Mouse (Mus musculus) bone marrow, adult 2 months (tissue): ENCODE results near the gene Nyap2. TPM values are rescaled to one million over a fixed set of nuclear protein-coding genes. Genes with fewer than 3 reads are reported as not detected.

ENCODE experiments used
- H3K27ac ChIP-seq: fragments of 200-500 bp; 2 replicates; pipeline ENCODE4 v1.5.1; 2012; ENCODE audit warnings: low read depth, mild to moderate bottlenecking, control low read depth, inconsistent platforms, low read length; ENCODE audit not compliant: control insufficient read depth, poor library complexity, insufficient read depth
- H3K4me1 ChIP-seq: fragments of 200-500 bp; 2 replicates; pipeline ENCODE4 v1.6.1; 2011; ENCODE audit warnings: low read length; ENCODE audit not compliant: control insufficient read depth, insufficient read depth
- H3K4me3 ChIP-seq: fragments of 200-500 bp; replicated peaks from 2 replicates; pipeline ENCODE3; 2011; ENCODE audit warnings: mild to moderate bottlenecking, low read depth, low read length, control low read depth; ENCODE audit not compliant: control insufficient read depth
- CTCF ChIP-seq: fragments of 200-500 bp; IDR thresholded peaks from 2 replicates; pipeline ENCODE4 v1.5.1; 2011; ENCODE audit warnings: low read length, control low read depth; ENCODE audit not compliant: control insufficient read depth, insufficient read depth
- POLR2A ChIP-seq: fragments of 200-500 bp; IDR thresholded peaks from 2 replicates; pipeline ENCODE4 v1.6.1; 2011; ENCODE audit warnings: low read depth, mild to moderate bottlenecking, control low read depth, low read length, borderline replicate concordance; ENCODE audit not compliant: control insufficient read depth
- WGBS: fragments of 180-500 bp; shearing (Covaris S2); methylation state at CpG from one replicate; pipeline ENCODE4 v1.1.7; 2018; 5-methylcytosine and 5-hydroxymethylcytosine counted together
- polyA plus RNA-seq: library from polyadenylated mRNA; stranded (reverse); fragments of >200 nt; gene quantifications from 2 replicates; pipeline ENCODE4 v1.2.4, GENCODE M21; 2011; ENCODE audit warnings: low replicate concordance; ENCODE audit not compliant: missing spikeins, insufficient read depth, insufficient read length

Nyap2 gene
- not detected in 2 replicates for polyA plus RNA-seq

DNA sequence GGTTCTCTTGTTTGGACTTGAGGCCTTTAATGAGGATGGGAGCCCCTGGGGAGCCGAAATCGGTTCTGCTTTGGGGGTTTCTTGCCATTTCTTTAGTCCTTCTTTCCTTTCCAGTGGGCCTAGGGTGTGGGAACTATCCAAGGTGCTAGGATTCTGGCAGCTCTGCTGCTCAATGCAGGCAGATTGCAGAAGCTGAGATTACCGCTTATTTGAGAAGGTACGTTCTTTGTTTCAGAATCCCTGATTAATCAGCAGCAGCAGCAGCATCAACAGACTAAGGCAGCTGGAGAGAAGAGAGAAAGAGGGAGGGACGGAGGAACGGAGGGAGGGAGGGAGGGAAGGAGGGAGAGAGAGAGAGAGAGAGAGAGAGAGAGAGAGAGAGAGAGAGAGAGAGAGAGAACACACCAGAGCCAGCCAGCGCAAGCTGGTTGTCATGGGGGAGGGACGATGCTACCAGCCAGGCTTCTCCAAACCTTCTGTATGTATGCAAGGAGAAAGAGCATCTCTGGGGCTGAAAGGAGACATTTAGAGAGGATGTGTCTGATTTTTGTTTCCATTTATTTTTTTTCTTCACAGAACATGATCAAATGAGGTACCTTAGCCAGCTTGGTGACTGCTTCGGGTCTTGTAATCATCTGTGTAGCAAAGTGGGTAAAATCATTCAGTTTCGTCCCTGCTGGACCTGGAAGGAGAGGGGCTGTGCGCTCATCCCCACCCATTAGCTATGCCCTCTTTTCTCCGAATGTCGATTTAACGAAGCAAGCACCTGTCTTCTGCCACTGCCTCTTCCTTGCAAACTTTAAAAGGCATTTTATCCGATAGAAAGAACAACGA, at the start of gene Nyap2:
Gene Nyap2, plus strand, starts transcription at position 120 of the 834 bp plus-strand sequence.
- TF ChIP-seq POLR2A (no peak), CTCF (no peak)
- Histone ChIP-seq H3K4me3 (no peak within 1 kb of the TSS), H3K27ac (no peak within 1 kb of the TSS), H3K4me1 (no peaks in the 10 kb centered on the region)
- 42% methylated on average over 16 of the region's 16 CpGs for WGBS

DNA sequence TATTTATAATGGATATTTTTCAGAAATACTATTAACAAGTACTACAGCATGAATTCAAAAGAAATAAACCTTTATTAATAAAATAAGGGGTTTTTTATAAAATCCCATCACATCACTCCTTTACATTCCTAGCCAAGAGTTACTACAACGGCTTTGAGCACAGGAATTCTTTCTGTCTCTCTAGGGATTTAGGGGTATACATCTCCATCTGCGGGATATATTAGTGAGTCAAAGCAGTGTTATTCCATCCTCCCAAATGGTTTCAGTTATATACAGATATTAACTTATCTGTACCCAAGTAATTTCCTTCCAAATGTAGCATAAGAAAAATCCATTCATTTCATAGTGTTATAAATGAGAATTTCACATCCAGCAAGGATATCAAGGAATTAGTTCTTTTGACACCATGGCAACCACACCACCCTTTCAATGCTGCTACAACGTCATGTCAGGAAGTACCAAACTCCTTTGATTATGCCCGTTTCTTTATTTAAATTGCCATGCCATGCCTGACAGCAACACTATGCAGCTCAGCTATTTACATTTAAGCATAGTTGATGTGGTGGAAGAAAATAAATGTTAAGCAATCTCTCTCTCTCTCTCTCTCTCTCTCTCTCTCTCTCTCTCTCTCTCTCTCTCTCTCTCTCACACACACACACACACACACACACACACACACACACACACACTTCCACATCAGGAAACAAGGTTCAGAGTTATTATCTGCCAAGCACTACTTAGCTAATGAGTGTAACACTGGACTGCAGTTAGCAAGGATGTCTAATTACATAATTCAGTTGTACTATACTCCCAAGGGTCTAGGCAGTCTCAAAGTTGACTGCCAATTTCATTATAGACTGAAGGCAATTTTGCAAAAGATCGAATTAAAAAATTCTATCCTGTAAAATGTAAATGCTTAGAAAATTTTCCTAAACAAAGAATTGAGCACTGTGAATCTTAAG, 33.6 kb upstream of the Nyap2 start:
- H3K27ac ChIP-seq: no peak overlapping the region
- H3K4me1 ChIP-seq: no peaks in the 10 kb centered on the region
- TF ChIP-seq POLR2A (no peak), CTCF (no peak)
- WGBS: 59% methylated on average over 5 of the region's 5 CpGs
- no peak overlapping the region for H3K4me3 ChIP-seq

DNA sequence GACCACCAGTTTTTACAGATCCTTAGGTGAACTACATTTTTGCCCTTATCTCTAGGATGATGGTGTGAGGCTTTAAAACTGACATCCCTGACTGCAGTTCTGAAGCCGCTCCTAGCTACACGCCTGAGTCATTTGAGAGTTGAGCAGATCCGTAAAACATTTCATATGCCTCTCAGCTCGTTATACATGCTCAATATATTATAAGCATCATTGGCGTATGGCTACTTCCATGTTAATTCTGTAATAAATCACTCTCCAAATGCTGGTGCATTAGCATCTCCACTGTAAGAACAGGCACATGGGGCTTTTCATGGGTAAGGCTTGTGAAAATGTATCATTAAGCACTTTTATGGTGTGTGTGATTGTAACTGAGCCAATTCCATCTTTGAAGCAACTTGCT, 18.4 kb upstream of the Nyap2 start:
- 84% methylated on average over 5 of the region's 5 CpGs for WGBS
- no peak overlapping the region for H3K27ac ChIP-seq
- H3K4me1 ChIP-seq: no peaks in the 10 kb centered on the region
- H3K4me3 ChIP-seq: no peak overlapping the region
- no peak for TF ChIP-seq POLR2A
- TF ChIP-seq CTCF: no peak

DNA sequence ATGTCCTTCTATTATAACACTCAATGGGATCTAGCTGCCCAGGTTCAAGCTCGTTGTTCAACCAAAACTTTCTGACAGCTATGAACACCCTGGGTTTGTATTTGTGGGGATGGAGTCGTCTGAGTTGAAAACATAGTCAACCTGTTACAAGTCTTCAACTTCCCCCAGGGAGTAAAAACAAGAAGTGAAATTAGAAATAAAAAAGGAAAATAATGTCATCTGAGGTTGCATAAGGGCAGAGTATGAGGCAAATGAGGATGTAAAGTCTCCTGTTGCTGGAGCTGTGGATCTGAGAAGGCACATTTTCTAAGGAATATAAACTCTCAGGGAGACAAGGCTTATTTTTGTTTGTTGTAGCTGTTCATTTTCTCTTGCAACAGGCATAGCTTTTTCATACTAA, 17.9 kb upstream of the Nyap2 start:
- no peak overlapping the region for H3K27ac ChIP-seq
- no peak overlapping the region for H3K4me3 ChIP-seq
- WGBS: 27% methylated on average over 2 of the region's 2 CpGs
- no peaks in the 10 kb centered on the region for H3K4me1 ChIP-seq
- TF ChIP-seq CTCF (no peak), POLR2A (no peak)

DNA sequence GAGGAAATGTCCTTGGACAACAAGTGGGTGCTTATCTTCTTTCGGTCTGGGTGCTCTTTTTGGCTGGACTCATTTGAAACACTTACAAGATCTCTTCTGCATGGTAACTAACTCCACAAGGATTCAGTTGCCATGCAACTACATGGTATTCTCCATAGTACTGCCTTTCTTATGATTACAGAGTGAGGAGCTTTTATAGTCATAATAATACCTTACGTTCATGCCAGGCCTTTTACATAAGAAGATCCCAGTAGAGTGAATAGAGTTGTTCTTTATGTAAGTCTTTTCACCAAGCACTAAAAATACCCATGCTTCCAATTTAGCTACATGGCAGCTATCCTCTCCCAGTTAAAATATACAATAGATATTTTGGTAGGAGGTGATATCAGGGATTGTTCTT, 13.9 kb upstream of the Nyap2 start:
- Histone ChIP-seq H3K4me3 (no peak overlapping the region), H3K27ac (no peak overlapping the region), H3K4me1 (no peaks in the 10 kb centered on the region)
- no peak for TF ChIP-seq CTCF
- no peak for TF ChIP-seq POLR2A
- WGBS: 83% methylated on average over 2 of the region's 2 CpGs

DNA sequence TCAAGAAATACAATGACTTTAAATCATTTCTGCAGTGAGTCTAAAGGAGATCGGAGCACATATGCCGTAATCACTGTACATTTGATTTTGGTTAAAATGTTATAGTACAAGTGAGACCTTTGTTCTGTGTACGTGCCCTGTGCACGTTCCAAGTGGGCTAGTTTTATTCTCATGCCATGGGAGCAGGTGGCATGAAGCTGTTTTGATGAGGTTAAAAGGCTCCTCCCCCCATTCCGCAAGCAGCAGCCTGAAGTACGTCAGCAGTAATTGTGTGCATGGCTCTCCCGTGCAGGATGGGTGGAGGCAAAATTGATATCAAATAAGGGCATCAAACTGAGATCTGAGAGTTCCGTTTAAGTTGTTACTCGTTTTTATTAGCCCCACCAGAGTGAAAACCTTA, 491 bp upstream of the Nyap2 start:
- WGBS: 67% methylated on average over 9 of the region's 9 CpGs
- no peak overlapping the region for H3K4me3 ChIP-seq
- TF ChIP-seq POLR2A: no peak
- TF ChIP-seq CTCF: no peak
- H3K4me1 ChIP-seq: no peaks in the 10 kb centered on the region
- no peak overlapping the region for H3K27ac ChIP-seq

DNA sequence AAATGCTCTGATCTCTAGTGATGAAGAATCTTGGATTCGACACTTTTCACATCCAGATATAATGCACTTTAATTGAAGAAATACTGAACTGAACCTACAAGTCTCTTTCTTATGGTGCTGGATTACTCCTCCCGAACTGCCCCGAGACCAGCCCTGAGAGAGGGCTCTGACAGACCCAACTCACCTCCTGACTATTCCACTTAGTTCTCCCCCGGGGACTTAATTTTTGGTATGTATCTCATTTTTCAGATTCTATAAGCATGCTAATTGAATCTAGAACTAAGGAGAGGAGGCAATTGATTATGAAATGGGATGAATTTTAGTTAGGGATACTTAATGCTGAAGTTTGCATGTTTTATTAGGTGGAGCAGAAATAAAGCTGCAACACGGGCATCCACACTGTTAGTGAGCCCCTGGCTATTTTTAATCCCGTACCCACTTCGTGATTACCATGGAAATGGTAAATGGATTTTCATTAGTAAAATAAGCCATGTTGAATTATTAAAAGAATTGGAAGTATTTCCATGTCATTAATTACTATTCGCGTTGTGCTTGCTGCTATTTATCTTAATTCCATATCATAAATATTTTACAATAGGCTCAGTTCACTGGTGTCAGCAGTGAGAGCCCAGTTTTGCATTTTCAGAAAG, 1.0 kb downstream of the Nyap2 start:
- 71% methylated on average over 9 of the region's 9 CpGs for WGBS
- Histone ChIP-seq H3K4me1 (no peaks in the 10 kb centered on the region), H3K4me3 (no peak overlapping the region), H3K27ac (no peak overlapping the region)
- no peak for TF ChIP-seq POLR2A
- TF ChIP-seq CTCF: no peak
